Mouse (Mus musculus) hindbrain, embryonic 11.5 days (tissue): ENCODE measurements around the gene Lbr. TPM values are rescaled to one million over a fixed set of nuclear protein-coding genes. Genes with fewer than 3 reads are reported as not detected.

ENCODE experiments used
- ATAC-seq: fragments of 200-750 bp; cut with Nextera tagmentation; 2 replicates; pipeline ENCODE4 v1.8.0; 2017; ENCODE audit warnings: mild to moderate bottlenecking, moderate TSS enrichment, moderate library complexity; ENCODE audit not compliant: low FRiP score
- DNase-seq: peaks from one replicate; pipeline ENCODE4 v3.0.0-alpha.2; 2015; ENCODE audit warnings: low spot score
- H3K27ac ChIP-seq: fragments of 300-500 bp; sonication (generic); 2 replicates; pipeline ENCODE4 v1.5.1; 2014; ENCODE audit warnings: mild to moderate bottlenecking, low read depth, low read length
- H3K27me3 ChIP-seq: fragments of 300-500 bp; sonication (generic); 2 replicates; pipeline ENCODE4 v1.6.1; 2014; ENCODE audit warnings: mild to moderate bottlenecking, low read length, moderate library complexity, mixed read lengths; ENCODE audit not compliant: control insufficient read depth, insufficient read depth
- H3K36me3 ChIP-seq: fragments of 300-500 bp; sonication (generic); 2 replicates; pipeline ENCODE4 v1.6.1; 2014; ENCODE audit warnings: mild to moderate bottlenecking, low read length, moderate library complexity, mixed read lengths; ENCODE audit not compliant: control insufficient read depth, insufficient read depth
- H3K4me1 ChIP-seq: fragments of 300-500 bp; sonication (generic); replicated peaks from 2 replicates; pipeline ENCODE4 v1.6.1; 2014; ENCODE audit warnings: low read length, mixed read lengths; ENCODE audit not compliant: control insufficient read depth, insufficient read depth
- H3K4me2 ChIP-seq: fragments of 300-500 bp; sonication (generic); replicated peaks from 2 replicates; pipeline ENCODE4 v1.6.1; 2014; ENCODE audit warnings: mild to moderate bottlenecking, low read depth, low read length
- H3K4me3 ChIP-seq: fragments of 300-500 bp; sonication (generic); 2 replicates; pipeline ENCODE4 v1.5.1; 2014; ENCODE audit warnings: low read depth, low read length
- H3K9ac ChIP-seq: fragments of 300-500 bp; sonication (generic); 2 replicates; pipeline ENCODE4 v1.6.1; 2014; ENCODE audit warnings: low read depth, low read length
- H3K9me3 ChIP-seq: fragments of 300-500 bp; sonication (generic); 2 replicates; pipeline ENCODE4 v1.6.1; 2016; ENCODE audit warnings: low read length; ENCODE audit not compliant: control insufficient read depth
- WGBS: fragments of 180-500 bp; shearing (Covaris S2); extraction: QIAGEN DNeasy Blood & Tissue Kit; methylation state at CpG from one replicate; pipeline ENCODE4 v1.1.7; 2014; 5-methylcytosine and 5-hydroxymethylcytosine counted together
- polyA plus RNA-seq: library from polyadenylated mRNA; unstranded; fragments of >200 nt; fragmentation: Nextera tagmentation; extraction: Ambion mirVana; gene quantifications from 2 replicates; pipeline ENCODE4 v1.2.1, GENCODE M21; 2014

Lbr gene
- polyA plus RNA-seq, 1 experiment from 2014 or later: 151 TPM

DNA sequence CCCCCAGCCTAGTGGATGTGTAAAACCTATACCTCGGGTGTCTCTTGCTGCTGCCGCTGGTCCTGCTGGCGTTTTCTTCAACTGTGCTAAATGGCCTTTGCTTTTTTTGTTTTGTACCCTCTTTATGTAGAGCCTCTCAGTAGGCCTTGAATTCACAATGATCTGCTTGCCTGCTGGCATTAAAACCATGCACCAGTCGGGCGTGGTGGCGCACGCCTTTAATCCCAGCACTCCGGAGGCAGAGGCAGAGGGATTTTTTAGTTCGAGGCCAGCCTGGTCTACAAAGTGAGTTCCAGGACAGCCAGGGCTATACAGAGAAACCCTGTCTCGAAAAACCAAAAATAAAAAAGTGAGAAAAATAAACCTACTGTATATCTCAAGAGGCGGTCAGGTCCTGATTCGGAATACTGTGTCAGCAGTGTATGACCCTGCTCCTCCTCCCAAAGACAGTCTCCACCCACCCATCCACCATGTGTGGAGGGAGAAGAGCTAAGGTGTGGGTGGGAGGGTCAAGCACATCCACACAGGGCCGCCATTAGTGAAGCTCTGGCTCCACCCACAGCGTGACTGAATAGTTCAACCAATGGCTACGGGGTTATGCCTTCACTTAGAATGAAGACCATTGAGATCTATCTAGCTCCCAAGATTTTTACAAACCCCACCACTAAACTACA, 2.2 kb upstream of the Lbr start:
- H3K36me3 ChIP-seq: no peaks in the 10 kb centered on the region
- H3K9ac ChIP-seq: no peak overlapping the region
- peaks cover 6% of the 10 kb centered on the region; the same call in 1 of the 2 replicates for H3K4me1 ChIP-seq
- ATAC-seq (no peak), DNase-seq (no peak)
- H3K4me3 ChIP-seq: no peak overlapping the region
- no peaks in the 10 kb centered on the region for H3K27me3 ChIP-seq
- no peaks in the 10 kb centered on the region for H3K9me3 ChIP-seq
- no peak overlapping the region for H3K27ac ChIP-seq
- no peak overlapping the region for H3K4me2 ChIP-seq
- WGBS: 70% methylated on average over 15 of the region's 15 CpGs

DNA sequence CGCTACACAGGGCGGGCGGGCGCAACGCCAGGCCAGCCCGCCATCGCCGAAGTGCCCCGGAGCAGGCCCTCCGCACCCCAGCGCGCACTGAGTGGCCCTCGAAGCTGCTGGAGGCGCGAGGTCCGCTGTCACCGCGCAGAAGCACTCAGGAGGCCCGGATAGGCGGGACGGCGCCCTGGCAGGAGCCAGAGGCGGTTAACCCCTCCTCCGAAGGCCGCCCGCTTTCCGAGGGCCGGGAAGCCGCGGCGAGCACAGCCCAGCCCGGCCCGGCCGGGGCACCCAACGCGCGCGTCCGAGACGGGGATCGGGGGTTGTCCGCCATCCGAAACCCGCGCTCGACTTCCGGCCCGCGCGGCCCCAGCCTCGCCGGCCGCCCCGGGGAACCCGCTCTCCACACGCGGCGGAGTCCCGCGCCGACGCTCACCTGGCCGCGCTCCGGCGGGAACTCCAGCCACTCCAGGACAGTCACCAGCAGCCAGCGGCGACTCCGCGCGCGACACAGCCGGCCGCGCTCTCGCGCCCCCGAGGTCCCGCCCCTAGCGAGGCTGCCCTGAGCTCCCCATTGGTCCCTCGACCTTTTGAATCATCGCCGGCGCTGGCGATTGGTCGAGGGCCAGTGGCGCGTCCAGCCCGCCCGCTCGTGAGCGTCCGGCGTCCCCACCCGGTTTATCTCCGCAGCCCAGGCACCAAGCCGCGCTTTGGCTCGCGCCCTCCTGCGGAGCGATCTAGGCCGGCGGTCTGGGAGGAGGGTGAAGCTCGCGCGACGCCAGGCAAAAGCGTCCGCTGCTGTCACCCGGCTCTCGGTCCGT, 778 bp downstream of the Lbr start:
- under 1% methylated on average over 87 of the region's 113 CpGs for WGBS
- Histone ChIP-seq H3K9me3 (no peaks in the 10 kb centered on the region), H3K36me3 (no peaks in the 10 kb centered on the region), H3K27me3 (no peaks in the 10 kb centered on the region), H3K4me1 (peaks cover 10% of the 10 kb centered on the region; the same call in 1 of the 2 replicates), H3K4me2 (peak overlapping the region; percentile 62), H3K27ac (peak overlapping the region; percentile 87), H3K9ac (peak overlapping the region; percentile 93), H3K4me3 (peak overlapping the region; percentile 91)
- peak; percentile 99 for ATAC-seq
- DNase-seq: peak; percentile 94

DNA sequence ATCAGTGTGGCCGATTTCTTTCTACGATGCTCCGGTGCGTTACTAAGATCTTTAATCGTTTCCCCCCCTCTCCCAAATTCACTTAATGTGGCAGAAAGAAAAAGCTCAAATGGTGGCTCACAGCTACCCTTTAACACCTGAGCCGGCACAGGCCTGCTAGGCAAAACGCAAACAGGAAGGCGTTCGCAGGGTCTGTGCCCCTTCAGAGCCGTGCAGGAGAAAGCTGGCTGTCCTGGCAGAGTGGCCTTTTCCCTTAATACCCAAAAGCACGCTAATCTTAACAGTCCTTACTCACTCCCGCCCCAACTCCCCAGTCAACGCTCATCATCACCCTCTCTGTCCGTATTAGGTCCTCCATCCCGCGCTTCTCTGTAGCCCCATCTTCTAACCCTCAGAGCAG, 1.4 kb downstream of the Lbr start:
- 2% methylated on average over 16 of the region's 16 CpGs for WGBS
- Histone ChIP-seq H3K27me3 (no peaks in the 10 kb centered on the region), H3K9me3 (no peaks in the 10 kb centered on the region), H3K4me1 (peaks cover 10% of the 10 kb centered on the region; the same call in 1 of the 2 replicates), H3K27ac (peak overlapping the region; percentile 87), H3K4me2 (peak overlapping the region; percentile 62), H3K4me3 (peak overlapping the region; percentile 91), H3K36me3 (no peaks in the 10 kb centered on the region), H3K9ac (peak overlapping the region; percentile 93)
- DNase-seq (no peak), ATAC-seq (0 out of 2 replicates have a peak, but pooled peaks have one; percentile 2)

DNA sequence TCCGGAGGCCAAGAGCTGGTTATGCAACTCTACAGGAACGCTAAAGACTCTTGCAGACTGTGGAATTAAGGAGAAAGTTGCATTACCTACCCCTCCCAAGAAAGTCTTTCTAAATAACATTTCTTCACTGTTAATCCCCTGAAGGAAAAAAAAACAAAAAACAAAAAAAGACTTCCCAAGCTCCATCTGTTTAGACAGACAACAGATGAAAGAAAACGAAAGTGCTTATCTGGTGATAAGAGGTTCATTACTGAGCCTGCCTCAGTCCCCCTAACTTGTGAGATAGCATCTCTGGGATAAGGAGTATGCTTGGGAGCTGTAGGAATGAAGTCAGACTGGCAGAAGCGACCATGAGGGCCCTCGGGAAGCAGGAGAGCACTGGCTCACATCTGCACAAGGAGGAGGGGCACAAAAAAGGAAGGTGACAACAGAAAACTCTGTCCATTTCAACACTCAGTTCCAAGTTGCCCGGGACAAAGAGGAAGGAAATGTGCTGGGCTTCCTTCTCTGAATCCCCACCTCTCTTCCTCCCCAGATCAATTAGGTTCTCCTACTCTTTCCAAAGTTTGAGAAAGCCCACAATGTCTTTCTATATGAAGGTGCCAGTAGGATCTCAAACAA, 3.0 kb downstream of the Lbr start:
- Histone ChIP-seq H3K4me2 (peak overlapping the region; percentile 62), H3K27me3 (no peaks in the 10 kb centered on the region), H3K36me3 (peaks cover 8% of the 10 kb centered on the region), H3K4me3 (peak overlapping the region; percentile 91), H3K9me3 (no peaks in the 10 kb centered on the region), H3K27ac (no peak overlapping the region), H3K4me1 (peaks cover 10% of the 10 kb centered on the region; the same call in 1 of the 2 replicates), H3K9ac (peak overlapping the region; percentile 40)
- 17% methylated on average over 6 of the region's 6 CpGs for WGBS
- DNase-seq: no peak
- no peak for ATAC-seq

DNA sequence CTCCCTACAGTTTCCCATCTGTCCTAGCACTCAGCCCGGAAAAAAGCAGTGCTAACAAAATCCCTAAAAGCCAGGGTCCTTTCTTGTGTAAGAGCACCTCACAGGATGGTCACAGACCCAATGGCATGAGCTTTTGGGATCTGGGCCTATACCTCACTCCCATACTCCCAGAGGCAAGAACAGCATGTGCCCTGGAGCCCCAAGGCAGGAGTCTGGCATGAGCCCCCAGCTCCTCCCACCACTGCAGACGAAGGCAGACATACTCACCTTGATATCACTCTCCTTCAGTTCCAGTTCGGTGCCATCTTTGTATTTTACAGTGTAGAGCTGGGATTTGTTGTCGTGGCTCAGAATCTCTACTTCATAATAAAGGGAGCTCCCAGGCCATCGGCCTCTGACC, 4.7 kb downstream of the Lbr start:
- H3K27me3 ChIP-seq: no peaks in the 10 kb centered on the region
- ATAC-seq (no peak), DNase-seq (no peak)
- H3K27ac ChIP-seq: no peak overlapping the region
- H3K4me3 ChIP-seq: no peak overlapping the region
- no peak overlapping the region for H3K9ac ChIP-seq
- whole genome bisulfite sequencing: 85% methylated on average over 5 of the region's 5 CpGs
- peaks cover 11% of the 10 kb centered on the region for H3K36me3 ChIP-seq
- no peak overlapping the region for H3K4me2 ChIP-seq
- H3K4me1 ChIP-seq: peaks cover 10% of the 10 kb centered on the region; the same call in 1 of the 2 replicates
- no peaks in the 10 kb centered on the region for H3K9me3 ChIP-seq

DNA sequence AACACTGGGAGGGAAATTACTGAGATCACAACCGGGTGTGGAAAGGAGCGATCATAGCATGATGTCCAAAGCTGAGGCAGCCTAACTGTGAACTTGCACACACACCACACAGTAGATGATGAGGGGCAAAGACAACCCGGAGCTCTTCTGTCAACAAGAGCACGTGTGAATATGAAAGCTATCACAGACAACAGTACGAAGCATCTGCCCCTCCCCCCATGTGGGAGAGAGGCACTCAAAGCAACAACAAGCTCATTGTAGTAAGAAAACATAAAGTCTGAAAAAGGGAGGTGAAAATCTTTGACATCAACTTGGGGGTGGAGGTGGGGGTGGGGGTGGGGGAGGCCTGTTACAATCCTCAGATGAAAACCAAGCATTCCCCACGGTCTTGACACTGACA, 9.7 kb downstream of the Lbr start:
- no peaks in the 10 kb centered on the region for H3K4me1 ChIP-seq
- peaks cover 18% of the 10 kb centered on the region for H3K36me3 ChIP-seq
- DNase-seq: no peak
- no peak overlapping the region for H3K4me3 ChIP-seq
- H3K4me2 ChIP-seq: no peak overlapping the region
- H3K9ac ChIP-seq: no peak overlapping the region
- ATAC-seq: no peak
- no peaks in the 10 kb centered on the region for H3K9me3 ChIP-seq
- H3K27ac ChIP-seq: no peak overlapping the region
- no peaks in the 10 kb centered on the region for H3K27me3 ChIP-seq
- WGBS: 89% methylated on average over 6 of the region's 6 CpGs

DNA sequence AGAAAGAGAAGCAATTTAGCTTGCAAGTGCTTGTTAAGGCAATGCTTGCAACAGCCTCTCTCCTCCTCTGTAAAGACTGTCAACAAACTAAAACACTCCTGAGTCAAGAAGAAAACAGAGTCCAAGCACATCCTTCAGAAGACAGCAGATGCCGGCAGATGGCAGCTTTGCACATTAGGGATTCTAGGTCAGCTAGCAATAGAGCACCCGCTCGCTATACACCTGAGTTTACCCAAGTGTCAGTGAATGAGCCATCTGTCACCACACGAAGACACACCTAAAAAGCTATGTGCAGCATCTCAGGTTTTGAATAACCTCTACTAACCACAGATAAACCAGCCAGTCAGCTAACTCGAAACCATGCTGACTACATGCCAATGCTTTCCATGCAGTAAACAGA, 10.1 kb downstream of the Lbr start:
- no peaks in the 10 kb centered on the region for H3K4me1 ChIP-seq
- no peak overlapping the region for H3K4me2 ChIP-seq
- ATAC-seq (no peak), DNase-seq (no peak)
- H3K27ac ChIP-seq: no peak overlapping the region
- no peak overlapping the region for H3K9ac ChIP-seq
- H3K36me3 ChIP-seq: peaks cover 18% of the 10 kb centered on the region
- H3K4me3 ChIP-seq: no peak overlapping the region
- H3K27me3 ChIP-seq: no peaks in the 10 kb centered on the region
- WGBS: 93% methylated on average over 5 of the region's 5 CpGs
- H3K9me3 ChIP-seq: no peaks in the 10 kb centered on the region

DNA sequence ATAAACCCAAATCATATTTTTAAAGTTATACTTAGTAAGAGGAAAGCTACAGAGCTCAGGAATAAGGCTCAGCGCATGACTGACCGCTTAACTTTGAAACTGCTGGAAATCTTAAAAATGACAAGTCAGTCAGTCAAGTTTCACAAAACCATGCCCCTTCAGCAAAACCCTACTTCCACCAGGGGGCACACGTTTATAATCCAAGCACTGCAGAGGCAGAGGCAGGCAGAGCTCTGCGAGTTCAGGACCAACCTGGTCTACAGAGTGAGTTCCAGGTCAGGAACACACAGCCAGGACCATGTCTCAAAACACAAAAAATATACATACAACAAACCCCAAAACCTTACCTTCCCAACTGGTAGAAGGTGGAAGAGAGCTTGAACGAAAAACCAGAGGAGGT, 14.5 kb downstream of the Lbr start:
- no peak for DNase-seq
- Histone ChIP-seq H3K9ac (no peak overlapping the region), H3K27ac (no peak overlapping the region), H3K9me3 (no peaks in the 10 kb centered on the region), H3K36me3 (peaks cover 21% of the 10 kb centered on the region), H3K4me2 (no peak overlapping the region), H3K4me1 (no peaks in the 10 kb centered on the region), H3K27me3 (no peaks in the 10 kb centered on the region), H3K4me3 (no peak overlapping the region)
- no peak for ATAC-seq
- 94% methylated on average over 5 of the region's 5 CpGs for WGBS
